Mouse (Mus musculus) neural tube, embryonic 15.5 days (tissue): ENCODE results near the gene Hoxa9. TPM values are rescaled to one million over a fixed set of nuclear protein-coding genes. Genes with fewer than 3 reads are reported as not detected.

ENCODE experiments used
- ATAC-seq: fragments of 200-750 bp; cut with Nextera tagmentation; 2 replicates; pipeline ENCODE4 v1.8.0; 2017; ENCODE audit warnings: mild to moderate bottlenecking, moderate TSS enrichment, moderate library complexity; ENCODE audit not compliant: low FRiP score
- H3K27ac ChIP-seq: fragments of 300-500 bp; sonication (generic); replicated peaks from 2 replicates; pipeline ENCODE4 v1.5.1; 2015; ENCODE audit warnings: mild to moderate bottlenecking, inconsistent platforms
- H3K27me3 ChIP-seq: fragments of 300-500 bp; sonication (generic); replicated peaks from 2 replicates; pipeline ENCODE4 v1.6.1; 2015; ENCODE audit warnings: inconsistent platforms
- H3K36me3 ChIP-seq: fragments of 300-500 bp; sonication (generic); 2 replicates; pipeline ENCODE4 v1.6.1; 2015; ENCODE audit warnings: inconsistent platforms
- H3K4me1 ChIP-seq: fragments of 300-500 bp; sonication (generic); 2 replicates; pipeline ENCODE4 v1.6.1; 2015; ENCODE audit warnings: inconsistent platforms
- H3K4me2 ChIP-seq: fragments of 300-500 bp; sonication (generic); 2 replicates; pipeline ENCODE4 v1.6.1; 2015; ENCODE audit warnings: inconsistent platforms, mild to moderate bottlenecking, moderate library complexity
- H3K4me3 ChIP-seq: fragments of 300-500 bp; sonication (generic); replicated peaks from 2 replicates; pipeline ENCODE4 v1.5.1; 2015; ENCODE audit warnings: mild to moderate bottlenecking, inconsistent platforms
- H3K9ac ChIP-seq: fragments of 300-500 bp; sonication (generic); replicated peaks from 2 replicates; pipeline ENCODE4 v1.6.1; 2015; ENCODE audit warnings: mild to moderate bottlenecking, inconsistent platforms
- H3K9me3 ChIP-seq: fragments of 300-500 bp; sonication (generic); replicated peaks from 2 replicates; pipeline ENCODE4 v1.6.1; 2016; ENCODE audit warnings: inconsistent platforms
- WGBS: fragments of 180-500 bp; shearing (Covaris S2); methylation state at CpG from one replicate; pipeline ENCODE4 v1.1.7; 2015; ENCODE audit warnings: mixed read lengths; 5-methylcytosine and 5-hydroxymethylcytosine counted together
- polyA plus RNA-seq: library from polyadenylated mRNA; unstranded; fragments of >200 nt; fragmentation: Nextera tagmentation; extraction: Ambion mirVana; gene quantifications from 2 replicates; pipeline ENCODE4 v1.2.1, GENCODE M21; 2015

Hoxa9 gene
- polyA plus RNA-seq, 1 experiment from 2014 or later = 77.5 TPM

- no peaks in the 10 kb centered on the region for H3K36me3 ChIP-seq
- under 1% methylated on average over 39 of the region's 39 CpGs for WGBS
- peaks cover 78% of the 10 kb centered on the region for H3K27me3 ChIP-seq
- H3K4me3 ChIP-seq = peak overlapping the region; percentile 15
- H3K9me3 ChIP-seq = no peaks in the 10 kb centered on the region
- H3K4me1 ChIP-seq = peaks cover 11% of the 10 kb centered on the region
- no peak overlapping the region for H3K27ac ChIP-seq
- H3K4me2 ChIP-seq = peak overlapping the region; percentile 48
- H3K9ac ChIP-seq = no peak overlapping the region
- no peak for ATAC-seq
Measured at GRCm38 (mm10) chr6:52259811-52260261, 28.9 kb upstream of the Hoxa9 start.

DNA sequence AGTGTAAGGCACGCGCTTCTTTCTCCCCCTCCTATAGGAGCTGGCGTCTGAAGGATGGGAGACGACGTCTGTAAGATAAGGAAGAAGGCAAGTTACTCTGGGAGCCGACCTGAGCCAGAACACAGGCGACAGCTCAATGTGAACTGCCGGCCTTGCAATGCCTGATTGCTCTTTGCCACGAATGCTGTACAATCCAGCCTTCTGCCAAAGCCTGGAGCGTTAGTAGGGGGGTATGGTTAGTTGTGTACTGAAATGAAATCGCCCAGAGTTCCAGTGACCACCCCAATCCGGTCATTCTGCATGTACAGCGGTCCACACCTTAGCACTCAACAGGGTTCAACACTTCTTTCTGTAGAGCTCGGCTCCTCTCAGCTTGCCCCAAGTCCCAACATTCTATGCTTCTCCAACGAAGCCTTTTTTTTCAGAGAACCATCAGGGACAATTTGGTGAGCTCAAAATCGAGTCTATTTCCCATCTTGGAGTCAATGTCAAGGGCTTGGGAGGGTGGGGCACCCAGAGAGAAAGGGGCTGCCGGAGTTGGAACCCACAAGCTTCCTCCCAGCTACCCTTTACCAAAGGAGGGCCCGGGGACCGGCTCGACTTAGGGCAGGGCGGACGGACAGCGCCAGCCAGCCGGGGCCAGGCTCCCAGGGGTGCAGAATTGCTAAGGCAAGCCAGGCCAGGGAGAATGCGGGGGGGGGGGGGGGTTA is 28.3 kb upstream of the Hoxa9 start:
- H3K9me3 ChIP-seq = no peaks in the 10 kb centered on the region
- H3K4me2 ChIP-seq = no peak overlapping the region
- no peaks in the 10 kb centered on the region for H3K36me3 ChIP-seq
- peak overlapping the region; percentile 15; the same call in 1 of the 2 replicates for H3K4me3 ChIP-seq
- peaks cover 76% of the 10 kb centered on the region for H3K27me3 ChIP-seq
- ATAC-seq = no peak
- peaks cover 11% of the 10 kb centered on the region for H3K4me1 ChIP-seq
- H3K27ac ChIP-seq = no peak overlapping the region
- 2% methylated on average over 24 of the region's 25 CpGs for WGBS
- H3K9ac ChIP-seq = no peak overlapping the region

DNA sequence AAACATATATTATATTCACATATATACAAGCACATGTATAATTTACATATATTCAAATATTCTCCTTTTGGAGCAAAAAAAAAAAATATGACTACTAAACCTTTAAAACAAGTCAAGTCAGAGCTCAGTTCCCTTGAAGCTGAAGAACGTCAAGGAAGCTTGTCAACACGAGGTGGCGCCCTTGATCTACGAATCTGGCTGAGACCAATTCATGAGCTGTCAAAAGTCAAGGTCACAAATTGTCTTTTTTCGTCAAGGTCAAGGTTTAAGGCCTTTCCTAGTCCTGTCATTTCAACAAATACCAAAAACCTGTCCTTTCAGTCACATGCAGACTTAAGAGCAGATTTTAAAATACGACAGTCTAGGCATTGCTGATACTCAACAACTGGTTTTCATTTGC is 26.1 kb upstream of the Hoxa9 start:
- WGBS = under 1% methylated on average over 6 of the region's 6 CpGs
- no peak for ATAC-seq
- peaks cover 72% of the 10 kb centered on the region for H3K27me3 ChIP-seq

DNA sequence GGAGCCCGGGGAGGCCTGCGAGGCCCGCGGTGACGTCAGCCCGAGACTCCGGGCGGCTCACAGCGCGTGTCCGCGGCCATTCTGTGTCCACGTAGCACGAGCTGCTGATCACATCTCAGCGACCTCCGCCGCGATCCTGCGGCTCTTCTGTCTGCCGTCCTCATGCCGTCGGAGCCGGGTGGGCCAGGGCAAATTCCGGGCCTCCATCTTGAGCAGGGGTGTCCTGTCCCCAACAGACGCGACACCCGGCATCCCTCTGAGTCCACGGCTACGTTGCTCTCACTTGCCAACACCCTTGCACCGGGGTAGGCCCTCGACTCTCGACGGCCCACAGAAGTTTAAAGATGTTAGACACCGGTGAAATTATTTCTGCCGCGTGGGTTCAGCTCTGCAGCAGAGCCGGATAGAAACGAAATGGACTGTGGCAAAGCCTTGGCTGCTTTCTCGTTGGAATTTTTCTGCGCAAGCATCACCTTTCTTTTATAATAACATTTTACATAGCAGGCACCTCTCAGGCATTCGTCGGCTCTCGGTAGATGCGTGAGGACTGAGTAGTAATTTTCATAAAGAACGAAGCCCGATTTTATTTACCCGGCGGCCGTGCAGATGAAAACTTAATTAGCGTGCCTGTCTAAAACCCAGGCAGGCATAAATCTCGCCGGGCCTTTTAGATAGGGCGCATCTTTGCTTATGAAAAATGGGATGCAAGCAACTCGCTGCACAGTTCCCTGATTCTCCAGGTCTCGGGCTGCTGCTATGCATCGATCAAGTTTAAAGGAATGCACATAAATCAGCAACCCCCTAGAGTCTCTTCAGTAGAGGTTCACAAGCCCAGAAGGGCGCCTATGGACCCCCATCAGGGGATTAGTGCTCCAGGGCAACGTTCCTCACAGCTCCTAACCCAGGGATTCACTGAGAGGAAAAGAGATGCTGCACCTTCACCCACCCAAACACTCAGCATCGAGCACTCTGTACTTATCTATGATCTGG is 22.9 kb upstream of the Hoxa9 start:
- 2% methylated on average over 59 of the region's 59 CpGs for WGBS
- no peak overlapping the region for H3K27ac ChIP-seq
- no peak for ATAC-seq
- H3K4me2 ChIP-seq = peak overlapping the region; percentile 16
- H3K9ac ChIP-seq = no peak overlapping the region
- peaks cover 8% of the 10 kb centered on the region; the same call in 1 of the 2 replicates for H3K4me1 ChIP-seq
- no peaks in the 10 kb centered on the region for H3K9me3 ChIP-seq
- H3K27me3 ChIP-seq = peaks cover 84% of the 10 kb centered on the region
- H3K36me3 ChIP-seq = no peaks in the 10 kb centered on the region
- H3K4me3 ChIP-seq = 0 out of 2 replicates have a peak overlapping the region, but pooled peaks have one; percentile 8

More for the DNA sequence above, 26.1 kb upstream of the Hoxa9 start:
- H3K9me3 ChIP-seq = no peaks in the 10 kb centered on the region
- no peak overlapping the region for H3K27ac ChIP-seq
- H3K4me2 ChIP-seq = no peak overlapping the region
- no peak overlapping the region for H3K4me3 ChIP-seq
- H3K36me3 ChIP-seq = no peaks in the 10 kb centered on the region
- no peak overlapping the region for H3K9ac ChIP-seq
- peaks cover 19% of the 10 kb centered on the region for H3K4me1 ChIP-seq

- no peak for ATAC-seq
- 3% methylated on average over 34 of the region's 35 CpGs for WGBS
- peak overlapping the region; percentile 16 for H3K4me2 ChIP-seq
Measured at GRCm38 (mm10) chr6:52252775-52253376, 22.0 kb upstream of the Hoxa9 start.

DNA sequence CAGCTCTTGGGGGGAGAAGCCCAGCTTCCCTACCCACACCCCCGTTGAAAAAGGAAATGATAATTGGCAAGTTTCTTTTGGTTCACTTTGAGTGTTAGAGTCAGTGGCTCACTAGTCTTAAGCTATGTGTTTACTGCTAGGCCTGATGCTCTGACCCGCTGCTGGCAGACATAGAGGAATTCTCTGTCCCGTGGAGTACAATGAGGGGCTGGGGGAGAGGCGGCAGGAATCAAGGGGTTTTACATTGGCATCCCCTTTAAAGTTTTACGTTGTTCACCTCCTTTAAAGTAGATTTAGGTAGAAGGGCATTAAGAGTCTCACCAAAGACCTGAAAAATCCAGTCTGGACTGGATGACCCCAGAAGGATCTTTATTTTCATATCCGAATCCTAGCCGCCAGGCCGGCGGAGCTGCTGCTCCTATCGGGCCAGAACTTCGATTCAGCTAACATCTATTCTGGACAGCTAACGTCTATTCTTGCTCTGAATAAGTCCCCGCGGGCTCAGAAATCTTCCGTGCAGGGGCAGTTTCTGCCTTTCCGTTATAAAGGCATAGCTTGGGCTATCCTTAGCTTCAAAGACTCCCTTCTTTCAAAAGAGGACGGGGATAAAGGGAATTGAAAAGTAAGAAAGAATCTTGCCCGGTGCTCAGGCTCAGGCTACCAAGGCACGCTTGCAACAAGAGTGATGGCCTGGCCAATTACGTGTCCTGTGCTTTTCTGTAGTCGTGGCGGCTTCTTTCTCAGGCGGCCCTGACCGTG is 21.3 kb upstream of the Hoxa9 start:
- no peak for ATAC-seq
- WGBS = 4% methylated on average over 24 of the region's 24 CpGs

More at GRCm38 (mm10) chr6:52252775-52253376, 22.0 kb upstream of the Hoxa9 start:
- Histone ChIP-seq H3K9ac (no peak overlapping the region), H3K27ac (no peak overlapping the region), H3K36me3 (no peaks in the 10 kb centered on the region), H3K27me3 (peaks cover 83% of the 10 kb centered on the region), H3K4me1 (peaks cover 8% of the 10 kb centered on the region; the same call in 1 of the 2 replicates), H3K9me3 (no peaks in the 10 kb centered on the region), H3K4me3 (0 out of 2 replicates have a peak overlapping the region, but pooled peaks have one; percentile 8)

GRCm38 (mm10) chr6:52251177-52251879 is 20.4 kb upstream of the Hoxa9 start:
- H3K4me3 ChIP-seq = no peak overlapping the region
- no peak overlapping the region for H3K4me2 ChIP-seq
- H3K36me3 ChIP-seq = no peaks in the 10 kb centered on the region
- H3K9ac ChIP-seq = no peak overlapping the region
- no peak for ATAC-seq
- WGBS = 13% methylated on average over 7 of the region's 7 CpGs
- no peaks in the 10 kb centered on the region for H3K9me3 ChIP-seq
- peaks cover 82% of the 10 kb centered on the region for H3K27me3 ChIP-seq
- peaks cover 8% of the 10 kb centered on the region; the same call in 1 of the 2 replicates for H3K4me1 ChIP-seq
- no peak overlapping the region for H3K27ac ChIP-seq

More for the DNA sequence above, 21.3 kb upstream of the Hoxa9 start:
- Histone ChIP-seq H3K4me2 (peak overlapping the region; percentile 16), H3K9ac (no peak overlapping the region), H3K36me3 (no peaks in the 10 kb centered on the region), H3K4me1 (peaks cover 8% of the 10 kb centered on the region; the same call in 1 of the 2 replicates), H3K4me3 (no peak overlapping the region), H3K27ac (no peak overlapping the region), H3K9me3 (no peaks in the 10 kb centered on the region), H3K27me3 (peaks cover 82% of the 10 kb centered on the region)

DNA sequence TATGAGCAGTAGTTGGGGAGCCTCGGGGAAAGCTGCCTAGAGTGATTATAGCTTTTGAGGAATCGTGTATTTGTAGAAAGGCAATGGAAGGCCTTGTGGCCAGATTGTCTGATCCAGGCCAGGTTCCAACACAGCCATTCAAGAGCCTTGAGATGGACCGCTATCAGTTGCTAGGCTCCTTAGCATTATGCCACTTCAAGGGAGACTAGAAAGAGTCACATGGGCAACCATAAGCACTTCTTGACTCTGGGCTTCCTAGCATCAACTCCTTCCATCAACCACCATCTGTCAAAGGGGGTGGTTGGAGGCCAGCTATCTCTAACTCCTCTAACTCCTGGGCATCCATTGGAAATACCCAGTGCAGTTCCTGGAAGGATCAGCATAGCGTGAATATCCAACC is 18.9 kb upstream of the Hoxa9 start:
- 17% methylated on average over 4 of the region's 4 CpGs for WGBS
- Histone ChIP-seq H3K4me1 (peaks cover 12% of the 10 kb centered on the region; the same call in 1 of the 2 replicates), H3K4me2 (peak overlapping the region; percentile 43; the same call in 1 of the 2 replicates), H3K27ac (0 out of 2 replicates have a peak overlapping the region, but pooled peaks have one; percentile 42), H3K27me3 (peaks cover 85% of the 10 kb centered on the region), H3K4me3 (no peak overlapping the region), H3K9ac (no peak overlapping the region), H3K36me3 (no peaks in the 10 kb centered on the region), H3K9me3 (no peaks in the 10 kb centered on the region)
- no peak for ATAC-seq

DNA sequence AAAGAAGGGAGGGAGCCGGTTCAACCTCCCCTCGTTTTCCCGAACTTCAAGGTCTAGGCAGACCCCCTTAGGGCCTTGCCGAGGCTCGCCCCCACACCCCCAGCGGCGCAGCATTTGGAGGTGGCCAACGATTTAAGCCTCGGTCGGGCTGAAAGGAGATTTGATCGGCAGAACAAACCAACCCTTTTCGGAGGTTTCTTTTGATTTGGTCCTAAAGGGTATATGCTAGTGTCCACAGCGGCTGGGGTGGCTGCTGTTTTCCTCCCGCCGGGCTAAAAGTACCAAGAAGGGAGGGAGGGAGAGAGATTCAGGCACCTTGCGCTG is 18.5 kb upstream of the Hoxa9 start:
- H3K9me3 ChIP-seq = no peaks in the 10 kb centered on the region
- peak overlapping the region; percentile 12 for H3K4me3 ChIP-seq
- no peak for ATAC-seq
- peaks cover 84% of the 10 kb centered on the region for H3K27me3 ChIP-seq
- 4% methylated on average over 16 of the region's 16 CpGs for WGBS
- peaks cover 12% of the 10 kb centered on the region; the same call in 1 of the 2 replicates for H3K4me1 ChIP-seq
- no peaks in the 10 kb centered on the region for H3K36me3 ChIP-seq
- H3K9ac ChIP-seq = no peak overlapping the region
- H3K4me2 ChIP-seq = peak overlapping the region; percentile 43
- H3K27ac ChIP-seq = peak overlapping the region; percentile 42; the same call in 1 of the 2 replicates
